Mouse (Mus musculus): ENCODE measurements around the gene Creld1.

DNA sequence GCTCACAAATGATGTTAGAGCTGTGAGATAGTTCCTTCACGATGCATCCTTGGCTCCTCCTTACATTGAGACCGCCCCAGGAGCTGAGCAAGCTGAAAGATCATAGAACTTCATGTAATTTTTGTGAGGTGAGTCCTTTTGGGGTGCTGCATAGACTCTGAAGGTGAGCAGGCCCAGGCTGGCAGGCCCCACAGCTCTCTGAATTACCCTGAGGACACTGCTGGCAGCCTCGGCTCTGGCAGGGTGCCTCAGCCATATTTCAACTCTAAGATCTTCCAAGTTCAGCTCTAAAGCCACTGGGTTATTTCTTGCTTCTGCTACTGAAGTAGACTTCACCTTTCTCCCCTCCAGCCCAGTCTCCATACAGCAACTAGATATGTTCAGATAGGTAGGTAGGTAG, 42.4 kb upstream of the Creld1 start:
- TF ChIP-seq CTCF (conservative IDR thresholded peaks at IDR 0.05; ENCODE audit: low read length): no peak
- TF ChIP-seq NANOG (IDR thresholded peaks at IDR 0.05; ENCODE audit: borderline replicate concordance, low read length): no peak
- no peak for TF ChIP-seq POU5F1 (IDR thresholded peaks at IDR 0.05; ENCODE audit: borderline replicate concordance, low read length)

All from E14TG2a.4 (cell line).